Mouse (Mus musculus): ENCODE measurements around the gene Atp13a4.
A peak's percentile ranks its signal among the peaks of the same experiment; 100 is the strongest.

Gene Atp13a4

GRCm38 (mm10) chr16:29544829-29545228 is at the start of gene Atp13a4:
Gene Atp13a4 (minus strand): TSS chr16:29544864.
- no peak for DNase-seq

- no peak for DNase-seq
These were observed 47.5 kb upstream of the Atp13a4 start for GRCm38 (mm10) chr16:29592171-29592570.

DNA sequence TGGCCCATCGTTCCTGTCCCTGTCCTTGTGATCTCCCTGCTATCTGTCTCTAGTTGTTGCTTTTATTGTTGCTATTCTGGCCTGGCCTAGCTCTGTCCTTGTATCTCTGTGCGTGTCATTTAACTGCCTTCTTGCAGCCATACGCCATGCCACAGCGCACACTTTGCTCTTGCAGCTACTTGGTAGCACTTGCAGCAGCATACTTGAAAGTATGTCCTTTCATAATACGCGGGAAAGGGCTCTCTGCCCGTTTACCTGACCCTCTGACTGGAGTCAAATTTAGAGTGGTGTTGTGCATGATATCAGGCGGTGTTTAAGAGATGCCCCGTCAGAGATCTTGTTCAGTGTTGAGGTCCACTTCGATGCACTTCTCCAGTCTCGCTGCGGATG is 35.1 kb upstream of the Atp13a4 start:
- peak in 1 of 2 experiments; percentile 3 for DNase-seq

- peak; percentile 95 to 96 for DNase-seq
These were observed 34.6 kb upstream of the Atp13a4 start, which contains the start of gene Opa1 for GRCm38 (mm10) chr16:29579167-29579786. Gene Opa1 (plus strand): TSS chr16:29579334.

GRCm38 (mm10) chr16:29575620-29576019 is 31.0 kb upstream of the Atp13a4 start:
- peak in 1 of 2 experiments; percentile 12 for DNase-seq

GRCm38 (mm10) chr16:29574013-29574412 is 29.3 kb upstream of the Atp13a4 start:
- no peak for DNase-seq

DNA sequence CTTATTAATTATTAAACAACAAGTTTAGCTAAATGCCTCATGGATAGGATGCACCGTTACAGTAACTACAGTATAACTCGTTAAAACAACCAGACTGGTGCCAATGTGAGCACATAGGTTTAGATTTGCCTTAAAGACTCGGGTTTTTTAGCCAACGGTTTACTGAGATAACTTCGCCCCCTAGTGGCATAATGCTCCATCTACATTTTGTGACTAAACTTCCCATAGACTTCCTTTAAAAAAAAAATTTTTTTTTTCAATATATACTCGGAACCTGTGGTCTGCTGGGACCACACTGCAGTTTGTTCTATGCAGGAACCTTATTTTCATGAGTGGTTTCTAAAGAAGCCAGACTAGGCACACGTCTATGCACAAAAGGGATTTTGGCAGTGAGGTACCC is 16.2 kb upstream of the Atp13a4 start:
- peak in 1 of 2 experiments; percentile 67 for DNase-seq

DNA sequence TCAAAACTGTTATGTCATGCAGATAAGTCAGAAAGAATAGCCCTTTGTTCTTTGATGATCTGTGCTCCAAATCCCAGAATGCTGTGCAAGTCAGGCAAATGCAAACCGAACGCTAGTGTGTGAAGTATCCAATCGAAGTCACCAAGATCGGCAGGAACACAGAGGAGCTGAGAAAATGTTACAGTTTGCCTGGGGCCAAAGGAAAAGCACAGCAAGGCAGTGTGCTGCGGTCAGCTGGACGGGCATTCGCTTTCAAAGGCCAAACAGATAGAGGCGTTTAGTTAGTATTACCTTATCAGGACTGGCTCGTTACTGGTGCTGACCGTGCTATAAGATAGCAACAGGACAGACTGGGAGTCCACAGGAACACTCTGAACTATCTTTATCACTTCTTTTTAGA is 15.8 kb upstream of the Atp13a4 start:
- no peak for DNase-seq

DNA sequence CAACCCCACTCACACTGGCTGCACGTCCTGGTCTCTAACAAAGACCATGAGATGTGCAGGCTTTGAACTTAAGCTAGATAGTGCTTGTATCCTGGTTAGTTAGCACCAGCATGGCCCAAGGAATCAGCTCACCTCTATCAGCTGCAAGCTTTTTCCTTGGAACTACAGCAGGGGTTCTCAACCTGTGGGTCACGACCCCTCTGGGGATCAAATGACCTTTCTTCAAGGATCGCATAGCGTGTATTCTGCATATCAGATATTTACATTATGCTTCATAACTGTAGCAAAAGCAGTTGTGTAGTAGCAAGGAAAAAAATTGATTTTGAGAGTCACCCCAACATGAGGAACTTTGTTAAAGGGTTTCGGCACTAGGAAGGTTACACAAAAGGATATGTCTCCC is 15.0 kb upstream of the Atp13a4 start:
- no peak for DNase-seq

GRCm38 (mm10) chr16:29541261-29541683 is 3.4 kb downstream of the Atp13a4 start:
- DNase-seq = peak; percentile 65 to 80

DNA sequence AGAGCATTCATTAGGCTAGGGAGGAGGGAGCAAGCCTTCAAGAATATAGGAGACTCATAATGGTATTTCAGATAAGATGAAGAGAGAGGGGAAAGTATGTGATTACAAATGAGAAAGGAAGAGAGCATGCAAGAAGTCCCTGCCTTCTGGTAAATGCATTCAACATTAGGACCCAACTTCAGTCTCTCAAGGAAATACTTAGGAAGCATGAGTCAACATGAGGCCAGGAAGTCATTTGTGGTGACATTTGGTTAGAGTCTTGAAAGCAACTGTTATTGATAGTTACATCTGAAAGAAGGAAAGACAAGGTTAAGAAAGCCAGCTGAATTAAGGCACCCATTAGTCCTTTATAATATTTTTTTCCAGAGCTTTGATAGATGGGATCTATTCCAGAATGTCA is 4.8 kb downstream of the Atp13a4 start:
- DNase-seq = no peak

DNA sequence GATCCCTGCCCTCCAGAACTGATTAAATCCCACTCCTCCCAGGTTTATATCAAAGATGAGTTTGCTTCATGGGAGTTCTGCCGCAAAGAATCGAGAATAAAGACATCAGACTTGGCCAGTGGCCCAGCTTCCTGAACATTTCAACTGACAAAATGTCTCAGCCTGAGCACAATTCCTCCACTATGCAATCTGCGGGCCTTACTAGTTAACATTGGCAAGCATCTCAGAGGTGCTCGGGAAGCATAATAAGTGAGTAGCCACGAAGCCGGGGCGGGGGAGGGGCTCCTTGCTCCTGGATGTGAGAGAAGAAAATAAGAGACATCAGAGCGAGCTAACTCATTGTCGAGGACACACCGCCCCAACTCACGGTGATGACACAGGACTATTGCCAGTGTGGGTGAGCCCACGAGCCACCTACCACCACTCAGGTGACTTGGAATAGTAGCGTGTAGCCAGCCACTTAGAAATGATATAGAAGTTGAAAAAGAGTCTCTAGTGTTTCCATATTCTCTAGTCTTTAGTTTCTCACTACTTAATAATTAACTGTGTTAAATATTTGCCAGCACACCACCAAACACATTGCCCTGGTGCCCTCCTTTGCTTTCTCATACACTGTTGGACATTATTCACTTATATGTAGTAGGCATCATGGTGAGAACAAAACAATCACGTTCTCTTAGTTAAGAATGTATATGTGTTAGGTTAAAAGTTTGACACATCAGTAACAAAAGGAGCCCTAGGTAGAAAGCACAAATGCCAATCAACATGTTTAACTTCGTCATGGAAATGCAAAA is 8.1 kb downstream of the Atp13a4 start:
- DNase-seq = peak; percentile 73 to 76

GRCm38 (mm10) chr16:29535866-29536265 is 8.8 kb downstream of the Atp13a4 start:
- DNase-seq = no peak

DNA sequence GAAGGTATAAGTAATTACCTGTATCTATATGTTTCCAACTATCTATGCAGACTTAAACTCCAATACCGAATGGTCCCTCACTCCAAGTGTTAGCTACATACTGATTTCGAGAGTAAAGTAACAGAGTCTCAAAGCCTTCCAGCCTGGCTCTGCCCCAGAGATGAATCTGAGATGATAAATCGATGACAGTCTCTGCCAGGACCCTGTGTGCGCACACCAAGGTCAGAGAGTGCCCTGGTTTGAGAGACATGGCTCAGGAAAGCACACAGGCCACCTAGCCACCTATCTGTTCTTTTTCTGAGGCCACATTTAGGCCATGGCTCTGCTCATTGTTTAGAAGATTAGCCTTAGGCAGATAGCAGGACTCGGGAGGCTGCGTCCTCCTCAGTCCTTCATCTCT is 11.0 kb downstream of the Atp13a4 start:
- DNase-seq = no peak

GRCm38 (mm10) chr16:29527085-29527484 is 17.6 kb downstream of the Atp13a4 start:
- no peak for DNase-seq

DNA sequence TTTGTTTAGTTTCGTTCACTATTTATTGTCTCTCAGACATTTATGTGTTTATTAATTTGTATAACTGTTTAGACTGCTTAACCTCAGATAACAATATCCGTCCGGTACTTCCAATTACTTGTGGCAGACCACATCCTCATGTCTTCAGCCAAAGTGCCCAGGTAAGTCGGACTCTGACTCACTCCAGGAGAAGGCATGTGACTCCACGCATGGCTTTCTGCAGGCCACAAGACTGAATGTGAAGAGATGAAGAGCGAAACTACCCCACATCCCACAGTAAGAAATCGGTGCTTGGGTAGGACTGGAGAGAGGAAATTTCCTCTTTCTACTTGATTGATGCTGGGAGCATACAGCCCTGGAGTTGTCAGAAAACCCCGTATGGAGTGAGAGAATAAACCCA is 18.1 kb downstream of the Atp13a4 start:
- DNase-seq = no peak

DNA sequence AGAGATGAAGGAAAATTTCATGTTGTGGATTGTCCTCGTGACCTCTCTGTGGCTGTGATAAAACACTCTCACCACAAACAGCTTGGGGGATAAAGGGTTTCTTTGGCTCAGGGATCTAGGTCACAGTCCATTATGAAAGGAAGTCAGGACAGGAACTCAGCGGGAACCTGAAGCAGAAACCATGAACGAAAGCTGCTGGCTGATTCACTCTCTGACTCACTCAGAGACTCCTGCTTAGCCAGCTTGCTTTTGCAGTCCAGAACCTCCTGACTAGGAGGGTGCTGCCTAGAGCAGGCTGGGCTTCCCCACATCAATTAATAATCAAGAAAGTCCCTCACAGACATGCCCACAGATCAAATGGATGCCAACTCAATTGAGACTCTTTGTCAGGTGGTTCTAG is 32.2 kb downstream of the Atp13a4 start:
- DNase-seq = no peak

DNA sequence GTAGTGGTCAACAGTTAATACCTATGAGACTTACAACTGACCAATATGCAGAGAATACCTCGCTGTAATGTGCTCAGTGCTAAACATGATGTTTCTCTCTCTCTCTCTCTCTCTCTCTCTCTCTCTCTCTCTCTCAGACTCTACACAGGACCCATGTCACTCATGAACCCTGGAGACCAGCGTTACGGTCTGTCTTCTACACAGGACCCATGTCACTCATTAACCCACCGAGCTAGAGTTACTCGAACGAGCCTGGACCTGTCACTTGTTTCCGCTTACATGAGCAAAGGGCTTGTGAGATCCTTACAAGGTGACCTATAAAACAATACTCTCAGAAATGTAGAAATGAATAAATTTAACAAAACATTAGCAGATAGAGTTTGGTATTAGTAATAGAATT is 33.9 kb downstream of the Atp13a4 start:
- peak; percentile 32 to 64 for DNase-seq

- no peak for DNase-seq
These were observed 34.8 kb downstream of the Atp13a4 start for GRCm38 (mm10) chr16:29509881-29510280.

- no peak for DNase-seq
These were observed 40.0 kb downstream of the Atp13a4 start for GRCm38 (mm10) chr16:29504671-29505070.

DNA sequence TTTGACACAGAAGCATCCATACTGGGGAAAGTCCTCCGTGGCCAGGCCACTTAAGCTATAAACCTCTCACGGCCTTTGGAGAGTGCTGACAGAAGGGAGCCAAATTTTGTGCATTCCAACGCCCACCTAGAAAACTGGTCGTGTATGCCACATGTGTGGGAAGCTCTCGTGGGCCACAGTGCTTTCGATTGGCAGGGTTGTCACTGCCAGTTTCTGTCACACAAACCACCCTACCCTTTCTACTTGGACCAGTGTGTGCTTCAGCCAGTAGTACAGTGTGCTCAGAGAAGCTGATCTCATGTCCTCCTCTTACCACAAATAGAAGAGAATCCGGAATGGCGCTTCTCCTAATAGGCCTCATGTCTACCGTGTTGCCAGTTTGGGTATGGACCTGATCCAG is 40.5 kb downstream of the Atp13a4 start:
- no peak for DNase-seq

- no peak for DNase-seq
These were observed 53.6 kb downstream of the Atp13a4 start for GRCm38 (mm10) chr16:29491031-29491430.

- no peak for DNase-seq
These were observed 63.2 kb downstream of the Atp13a4 start for GRCm38 (mm10) chr16:29481439-29481838.

DNA sequence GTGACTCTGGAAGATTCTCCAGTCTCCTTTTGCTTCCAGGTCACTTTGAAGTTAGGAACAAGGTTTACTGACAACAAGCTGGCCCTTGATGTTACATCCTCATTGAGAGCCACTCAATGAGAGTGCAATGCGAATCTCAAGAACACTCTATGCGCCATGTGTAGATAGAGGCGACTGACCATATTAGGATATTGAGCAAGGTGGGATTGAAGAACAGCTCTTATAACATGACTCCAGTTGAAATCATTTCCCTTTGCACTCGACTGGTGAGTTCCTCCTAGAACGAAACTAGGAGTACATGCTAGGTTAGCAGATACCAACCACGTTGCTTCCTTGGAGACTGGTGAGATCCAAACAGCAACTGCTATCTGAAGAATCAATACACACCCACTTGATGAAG is 64.3 kb downstream of the Atp13a4 start:
- no peak for DNase-seq

All from kidney, postnatal 25 days (tissue).